Mouse (Mus musculus) ovary, adult 18-20 months (tissue): ENCODE measurements around the gene Sorcs2.
A peak's percentile ranks its signal among the peaks of the same experiment; 100 is the strongest.

Experiments
- DNase-seq: peaks from one replicate; pipeline ENCODE4 v3.0.0; 2022; ENCODE audit warnings: low spot score, mixed read lengths

Sorcs2 gene

DNA sequence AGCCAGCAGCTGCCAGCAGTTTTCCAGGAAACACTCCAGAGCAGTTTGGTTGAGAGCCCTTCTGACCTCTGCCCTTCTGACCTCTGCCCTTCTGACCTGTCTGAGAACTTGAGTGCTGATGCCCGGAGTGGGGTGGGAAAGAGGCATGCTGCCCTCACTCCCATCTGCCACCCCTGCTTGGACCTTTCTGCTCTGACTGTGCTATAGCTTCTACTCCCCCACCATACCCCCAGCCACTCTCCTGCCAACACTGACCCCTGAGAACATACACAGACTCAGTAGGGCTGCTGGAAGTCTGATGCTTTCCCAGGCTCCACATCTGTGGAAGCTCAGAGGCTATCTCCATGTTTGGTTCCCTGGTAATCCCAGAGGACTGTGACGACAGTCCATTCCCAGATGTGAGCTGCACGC, 277.0 kb downstream of the Sorcs2 start:
- DNase-seq, result no peak

DNA sequence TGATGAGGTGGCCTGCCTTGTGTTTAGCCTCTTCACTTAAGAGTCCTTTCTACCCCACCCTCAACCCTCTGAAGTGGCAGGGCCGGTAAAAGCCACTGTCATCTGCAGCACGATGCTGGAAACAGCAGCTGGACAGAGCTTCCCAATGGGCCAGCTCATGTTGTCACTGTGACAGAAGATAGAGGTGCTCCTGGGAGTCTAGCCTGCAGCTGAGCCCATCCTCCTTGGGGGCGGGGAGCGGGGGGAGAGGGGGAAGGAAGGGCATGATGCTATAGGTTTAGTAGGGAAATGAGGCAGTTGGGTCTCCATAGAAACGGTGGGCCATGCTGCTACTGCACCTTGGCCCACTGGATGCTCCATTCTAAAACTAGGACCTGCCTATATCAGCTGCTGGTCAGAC, 279.9 kb downstream of the Sorcs2 start:
- DNase-seq, result no peak

- DNase-seq, result no peak
Measured at GRCm38 (mm10) chr5:36115519-36115918, 282.4 kb downstream of the Sorcs2 start.

DNA sequence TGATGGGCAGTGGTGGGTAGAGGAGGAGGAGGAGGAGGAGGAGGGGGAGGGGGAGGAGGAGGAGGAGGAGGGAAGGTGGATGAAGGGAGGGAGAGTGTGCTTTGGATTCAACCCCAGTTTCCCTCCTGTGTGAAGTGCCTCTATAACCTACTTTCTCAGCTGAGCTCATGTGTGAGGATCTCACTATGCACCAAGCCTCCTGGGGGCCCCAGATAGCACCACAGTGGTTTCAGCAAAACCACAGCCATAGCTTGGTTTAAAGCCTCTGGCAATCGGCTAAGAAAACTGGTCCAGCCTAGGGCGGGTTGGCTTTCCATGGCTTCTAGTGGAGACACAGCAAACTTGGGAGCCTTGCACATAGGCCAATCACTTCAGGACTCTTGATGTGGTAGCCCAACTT, 284.2 kb downstream of the Sorcs2 start:
- DNase-seq, result no peak

DNA sequence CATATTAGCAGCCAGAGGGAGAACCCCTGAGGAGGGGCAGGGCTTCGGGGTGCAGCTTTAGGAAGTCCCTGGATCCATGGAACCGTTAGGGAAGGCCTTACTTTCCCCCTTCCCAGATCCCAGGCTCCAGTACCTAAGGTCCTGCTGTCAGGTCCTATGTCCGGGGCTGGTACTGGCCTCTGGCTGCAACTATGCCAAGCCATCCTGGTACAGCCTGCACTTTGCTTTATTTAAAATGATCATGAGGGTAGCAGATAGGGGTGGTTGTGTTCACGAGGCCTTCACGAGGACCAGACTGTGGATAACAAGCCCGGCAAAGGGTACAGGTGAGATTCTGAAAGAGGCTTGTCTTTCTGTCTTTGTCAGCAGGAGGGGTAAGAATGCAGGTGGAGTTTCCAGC, 285.2 kb downstream of the Sorcs2 start:
- no peak for DNase-seq

- no peak for DNase-seq
Measured at GRCm38 (mm10) chr5:36111516-36111915, 286.4 kb downstream of the Sorcs2 start.

GRCm38 (mm10) chr5:36108339-36108887, 289.5 kb downstream of the Sorcs2 start:
- DNase-seq, result no peak

GRCm38 (mm10) chr5:36103483-36103882, 294.5 kb downstream of the Sorcs2 start:
- DNase-seq, result no peak

- DNase-seq, result no peak
Measured at GRCm38 (mm10) chr5:36101129-36101528, 296.8 kb downstream of the Sorcs2 start.

- no peak for DNase-seq
Measured at GRCm38 (mm10) chr5:36100488-36100887, 297.5 kb downstream of the Sorcs2 start.

- no peak for DNase-seq
Measured at GRCm38 (mm10) chr5:36099662-36100061, 298.3 kb downstream of the Sorcs2 start.

DNA sequence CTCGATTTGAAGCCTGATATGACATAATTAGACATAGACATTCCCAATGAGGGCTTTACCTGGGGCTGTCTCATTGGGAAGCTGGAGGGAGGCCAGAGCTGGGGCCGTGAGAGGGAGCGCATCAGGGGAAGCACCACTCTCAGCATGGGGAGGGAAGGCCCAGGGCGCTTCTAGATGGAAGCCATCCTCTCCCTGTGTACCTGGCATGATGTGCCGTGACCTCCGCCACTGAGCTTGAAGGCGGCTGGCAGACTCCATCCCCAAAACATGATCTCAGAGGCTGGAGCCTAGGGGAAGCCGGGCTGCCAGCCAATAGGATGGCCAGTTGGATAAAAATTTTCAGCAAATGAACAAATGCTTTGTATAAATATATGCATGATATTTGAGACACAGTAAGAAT, 301.9 kb downstream of the Sorcs2 start:
- no peak for DNase-seq

DNA sequence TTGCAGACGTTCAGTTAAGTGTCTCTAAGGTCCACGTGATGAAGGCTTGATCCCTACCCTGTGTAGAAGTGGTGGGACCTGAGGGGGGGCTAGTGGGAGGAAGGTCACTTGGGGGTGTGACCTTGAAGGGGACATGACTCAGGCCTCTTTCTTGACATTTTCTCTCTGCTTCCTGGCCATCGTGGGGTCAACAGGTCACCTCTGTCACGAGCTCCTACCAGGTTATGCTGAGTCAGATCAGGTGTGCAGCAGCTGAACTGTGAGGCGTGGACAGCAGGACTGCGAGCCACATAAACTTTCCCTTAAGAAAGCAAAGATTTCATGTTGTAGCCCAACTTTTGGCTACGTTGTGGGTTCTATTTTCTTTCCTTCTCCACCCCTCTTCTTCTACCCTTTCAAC, 307.9 kb downstream of the Sorcs2 start:
- DNase-seq, result no peak

DNA sequence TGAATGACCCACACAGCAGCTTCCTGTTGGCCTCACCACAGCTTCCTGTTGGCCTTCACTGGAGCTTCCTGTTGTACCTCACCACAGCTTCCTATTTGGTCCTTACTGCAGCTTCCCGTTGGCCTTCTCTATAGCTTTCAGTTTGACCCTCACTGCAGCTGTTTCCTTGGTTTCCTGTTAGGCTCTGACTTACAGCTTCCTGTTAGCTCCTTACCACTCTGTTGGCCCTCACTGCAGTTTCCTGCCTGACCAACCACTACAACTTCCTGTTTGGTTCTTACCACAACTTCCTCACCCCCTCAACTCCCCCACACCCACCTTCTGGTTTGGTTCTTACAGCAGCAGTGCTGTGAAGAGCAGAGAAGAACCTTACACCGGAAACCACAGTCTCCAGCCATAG, 308.7 kb downstream of the Sorcs2 start:
- no peak for DNase-seq

DNA sequence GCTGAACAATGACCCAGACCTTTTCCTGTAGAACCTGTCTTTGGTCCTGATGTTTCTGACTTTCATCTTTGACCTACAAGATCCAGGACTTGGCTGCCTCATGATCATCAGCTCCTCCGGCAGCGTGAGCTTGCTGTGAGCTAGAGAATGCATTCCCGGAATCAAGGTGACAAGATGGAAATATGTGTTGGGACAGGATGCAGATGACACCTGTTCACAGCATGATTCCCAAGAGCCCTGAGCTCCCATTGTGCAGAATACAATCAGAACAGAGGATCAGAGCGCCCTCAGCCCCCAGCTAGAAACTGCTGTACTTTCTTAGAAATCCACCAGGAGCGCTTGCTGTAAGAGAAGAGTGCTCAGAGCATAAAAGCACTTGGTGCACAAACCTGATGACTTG, 311.0 kb downstream of the Sorcs2 start:
- DNase-seq, result no peak

- DNase-seq, result no peak
Measured at GRCm38 (mm10) chr5:36085621-36086020, 312.3 kb downstream of the Sorcs2 start.

- no peak for DNase-seq
Measured at GRCm38 (mm10) chr5:36083869-36084565, 313.9 kb downstream of the Sorcs2 start.

DNA sequence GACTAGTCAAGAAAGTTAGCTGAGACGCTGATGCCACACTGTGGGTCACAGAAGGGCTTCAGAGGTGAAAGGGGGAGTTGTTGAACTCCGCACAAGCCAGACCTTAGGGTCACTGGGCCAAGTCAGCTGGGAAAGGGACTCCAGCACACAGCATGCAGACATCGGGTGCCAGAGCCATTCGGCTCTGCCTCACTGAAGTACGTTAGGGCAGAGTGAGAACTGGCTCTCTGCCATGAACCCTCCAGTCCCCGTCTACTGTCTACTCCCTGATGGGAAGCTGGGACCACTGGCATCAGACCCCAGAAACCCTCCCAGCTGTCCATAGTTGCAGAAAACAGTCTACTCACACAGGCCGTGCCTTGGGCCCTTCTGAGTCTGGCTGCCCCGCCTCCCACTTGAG, 316.9 kb downstream of the Sorcs2 start:
- DNase-seq, result no peak

- DNase-seq, result no peak
Measured at GRCm38 (mm10) chr5:36075172-36076074, 322.5 kb downstream of the Sorcs2 start.

DNA sequence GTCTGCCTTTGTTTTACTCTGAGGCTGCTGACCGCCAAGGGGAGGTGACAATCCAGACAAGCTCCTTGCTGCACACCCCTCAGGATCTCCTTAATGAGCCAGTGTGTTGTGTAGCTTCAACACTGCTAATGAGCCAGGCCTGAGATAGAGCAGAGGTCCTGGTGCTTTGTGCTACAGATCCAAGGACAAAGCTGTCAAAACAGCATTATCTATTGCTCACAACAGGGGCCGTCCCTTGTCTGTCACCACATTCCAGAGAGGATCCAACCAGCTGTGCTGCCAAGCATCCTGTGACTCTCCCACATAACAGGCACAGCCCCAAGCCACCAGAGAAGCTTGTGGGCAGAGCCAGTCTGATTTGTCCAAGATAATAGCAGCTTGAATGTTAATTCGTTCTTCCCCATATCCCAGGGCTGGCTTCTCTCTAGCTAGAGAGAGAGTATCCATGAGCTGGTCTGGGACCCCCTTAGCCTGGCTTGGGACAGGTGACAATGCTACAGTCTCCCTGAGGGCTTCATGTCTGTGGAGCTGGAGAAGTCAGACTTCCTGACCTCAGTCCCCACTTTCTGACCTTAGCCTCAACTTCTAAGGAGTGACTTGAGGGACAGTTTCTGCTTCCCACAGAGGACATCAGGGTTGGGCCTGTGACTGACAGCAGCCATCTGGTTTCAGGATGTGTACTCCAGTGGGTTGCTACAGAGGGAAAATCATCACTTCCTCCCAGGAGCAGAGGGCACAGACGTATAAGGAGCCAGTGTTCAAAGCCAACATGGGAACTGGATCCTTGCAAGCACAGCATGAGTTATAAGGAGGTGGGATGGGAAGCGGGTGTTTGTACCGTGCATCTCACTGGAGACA, 328.2 kb downstream of the Sorcs2 start:
- peak; percentile 55 for DNase-seq

DNA sequence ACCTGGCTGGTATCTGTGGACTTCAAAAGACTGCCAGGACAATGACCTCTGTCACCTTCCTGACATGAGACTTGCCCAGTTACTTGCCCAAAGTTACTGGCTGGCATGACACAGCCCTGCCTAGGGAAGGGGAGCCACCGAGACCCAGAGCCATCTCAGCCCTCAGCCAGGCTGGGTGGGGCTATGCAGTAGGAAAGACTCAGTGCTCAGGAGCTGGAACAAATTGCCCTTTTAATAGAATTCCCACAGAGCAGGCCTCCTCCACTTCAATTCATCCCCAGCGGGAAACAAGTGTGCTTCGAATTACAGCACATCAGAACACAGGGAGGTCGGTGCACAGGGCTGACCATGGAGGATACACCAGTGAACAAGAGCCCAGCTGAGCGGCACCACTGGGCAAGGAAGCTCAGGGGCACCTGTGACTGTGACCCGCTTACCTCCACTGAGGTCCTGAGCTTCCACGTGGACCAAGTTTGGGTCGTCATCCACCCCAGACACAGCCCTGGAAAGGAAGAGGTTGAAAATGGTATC, 330.2 kb downstream of the Sorcs2 start:
- DNase-seq, result no peak

- DNase-seq, result no peak
Measured at GRCm38 (mm10) chr5:36057804-36058322, 340.1 kb downstream of the Sorcs2 start.
